Mouse (Mus musculus): ENCODE measurements around the gene Tubd1. TPM values are rescaled to one million over a fixed set of nuclear protein-coding genes. Genes with fewer than 3 reads are reported as not detected.

The Tubd1 gene
- polyA plus RNA-seq, 1 experiment from 2014 or later, result 11.0 TPM

GRCm38 (mm10) chr11:86580319-86581113 lies 35.7 kb downstream of the Tubd1 start:
- no peaks in the 10 kb centered on the region for H3K9me3 ChIP-seq (replicated peaks; ENCODE audit: control insufficient read depth, low read length)
- H3K4me2 ChIP-seq (ENCODE audit: low read length), result no peak overlapping the region
- H3K9ac ChIP-seq (ENCODE audit: low read length), result no peak overlapping the region
- no peak for ATAC-seq
- WGBS, result 87% methylated on average over 9 of the region's 9 CpGs
- peaks cover 10% of the 10 kb centered on the region; the same call in 1 of the 2 replicates for H3K36me3 ChIP-seq (ENCODE audit: control insufficient read depth, insufficient read depth, low read length)
- no peak for DNase-seq (ENCODE audit: low spot score)
- H3K4me3 ChIP-seq (ENCODE audit: low read depth, low read length), result no peak overlapping the region
- no peaks in the 10 kb centered on the region for H3K4me1 ChIP-seq (ENCODE audit: control insufficient read depth, insufficient read depth, low read length)
- no peaks in the 10 kb centered on the region for H3K27me3 ChIP-seq (replicated peaks; ENCODE audit: control insufficient read depth, insufficient read depth, low read length)
- no peak overlapping the region for H3K27ac ChIP-seq (ENCODE audit: low read depth, low read length)

- ATAC-seq (no peak), DNase-seq (ENCODE audit: low spot score) (no peak)
- Histone ChIP-seq H3K27me3 (replicated peaks; ENCODE audit: control insufficient read depth, insufficient read depth, low read length) (no peaks in the 10 kb centered on the region), H3K4me3 (ENCODE audit: low read depth, low read length) (no peak overlapping the region), H3K4me1 (ENCODE audit: control insufficient read depth, insufficient read depth, low read length) (no peaks in the 10 kb centered on the region), H3K9ac (ENCODE audit: low read length) (no peak overlapping the region), H3K9me3 (replicated peaks; ENCODE audit: control insufficient read depth, low read length) (no peaks in the 10 kb centered on the region), H3K4me2 (ENCODE audit: low read length) (no peak overlapping the region), H3K27ac (ENCODE audit: low read depth, low read length) (no peak overlapping the region), H3K36me3 (ENCODE audit: control insufficient read depth, insufficient read depth, low read length) (peaks cover 10% of the 10 kb centered on the region; the same call in 1 of the 2 replicates)
- 78% methylated on average over 11 of the region's 11 CpGs for WGBS
Observed at GRCm38 (mm10) chr11:86581250-86581753, 36.5 kb downstream of the Tubd1 start.

GRCm38 (mm10) chr11:86581943-86582542 lies 37.3 kb downstream of the Tubd1 start:
- WGBS, result 93% methylated on average over 12 of the region's 12 CpGs
- Histone ChIP-seq H3K9ac (ENCODE audit: low read length) (no peak overlapping the region), H3K4me1 (ENCODE audit: control insufficient read depth, insufficient read depth, low read length) (no peaks in the 10 kb centered on the region), H3K36me3 (ENCODE audit: control insufficient read depth, insufficient read depth, low read length) (peaks cover 10% of the 10 kb centered on the region; the same call in 1 of the 2 replicates), H3K27me3 (replicated peaks; ENCODE audit: control insufficient read depth, insufficient read depth, low read length) (no peaks in the 10 kb centered on the region), H3K9me3 (replicated peaks; ENCODE audit: control insufficient read depth, low read length) (no peaks in the 10 kb centered on the region), H3K4me2 (ENCODE audit: low read length) (no peak overlapping the region), H3K27ac (ENCODE audit: low read depth, low read length) (no peak overlapping the region), H3K4me3 (ENCODE audit: low read depth, low read length) (no peak overlapping the region)
- DNase-seq (ENCODE audit: low spot score) (no peak), ATAC-seq (no peak)

- H3K4me2 ChIP-seq (ENCODE audit: low read length), result no peak overlapping the region
- H3K4me3 ChIP-seq (ENCODE audit: low read depth, low read length), result no peak overlapping the region
- no peak overlapping the region for H3K27ac ChIP-seq (ENCODE audit: low read depth, low read length)
- no peaks in the 10 kb centered on the region for H3K27me3 ChIP-seq (replicated peaks; ENCODE audit: control insufficient read depth, insufficient read depth, low read length)
- no peaks in the 10 kb centered on the region for H3K9me3 ChIP-seq (replicated peaks; ENCODE audit: control insufficient read depth, low read length)
- DNase-seq (ENCODE audit: low spot score) (no peak), ATAC-seq (no peak)
- H3K4me1 ChIP-seq (ENCODE audit: control insufficient read depth, insufficient read depth, low read length), result no peaks in the 10 kb centered on the region
- 87% methylated on average over 7 of the region's 7 CpGs for WGBS
- no peak overlapping the region for H3K9ac ChIP-seq (ENCODE audit: low read length)
- peaks cover 10% of the 10 kb centered on the region; the same call in 1 of the 2 replicates for H3K36me3 ChIP-seq (ENCODE audit: control insufficient read depth, insufficient read depth, low read length)
Observed at GRCm38 (mm10) chr11:86582543-86583260, 37.9 kb downstream of the Tubd1 start.

GRCm38 (mm10) chr11:86583313-86583825 lies 38.6 kb downstream of the Tubd1 start:
- WGBS, result 89% methylated on average over 3 of the region's 3 CpGs
- no peaks in the 10 kb centered on the region for H3K27me3 ChIP-seq (replicated peaks; ENCODE audit: control insufficient read depth, insufficient read depth, low read length)
- H3K36me3 ChIP-seq (ENCODE audit: control insufficient read depth, insufficient read depth, low read length), result peaks cover 10% of the 10 kb centered on the region; the same call in 1 of the 2 replicates
- H3K27ac ChIP-seq (ENCODE audit: low read depth, low read length), result no peak overlapping the region
- no peaks in the 10 kb centered on the region for H3K9me3 ChIP-seq (replicated peaks; ENCODE audit: control insufficient read depth, low read length)
- no peak for ATAC-seq
- H3K9ac ChIP-seq (ENCODE audit: low read length), result no peak overlapping the region
- H3K4me2 ChIP-seq (ENCODE audit: low read length), result no peak overlapping the region
- no peaks in the 10 kb centered on the region for H3K4me1 ChIP-seq (ENCODE audit: control insufficient read depth, insufficient read depth, low read length)
- H3K4me3 ChIP-seq (ENCODE audit: low read depth, low read length), result no peak overlapping the region
- DNase-seq (ENCODE audit: low spot score), result no peak

- Histone ChIP-seq H3K9ac (ENCODE audit: low read length) (no peak overlapping the region), H3K9me3 (replicated peaks; ENCODE audit: control insufficient read depth, low read length) (no peaks in the 10 kb centered on the region), H3K4me1 (ENCODE audit: control insufficient read depth, insufficient read depth, low read length) (no peaks in the 10 kb centered on the region), H3K36me3 (ENCODE audit: control insufficient read depth, insufficient read depth, low read length) (peaks cover 10% of the 10 kb centered on the region; the same call in 1 of the 2 replicates), H3K4me3 (ENCODE audit: low read depth, low read length) (no peak overlapping the region), H3K27me3 (replicated peaks; ENCODE audit: control insufficient read depth, insufficient read depth, low read length) (no peaks in the 10 kb centered on the region), H3K4me2 (ENCODE audit: low read length) (no peak overlapping the region), H3K27ac (ENCODE audit: low read depth, low read length) (no peak overlapping the region)
- DNase-seq (ENCODE audit: low spot score) (no peak), ATAC-seq (no peak)
- whole genome bisulfite sequencing, result 87% methylated on average over 14 of the region's 14 CpGs
Observed at GRCm38 (mm10) chr11:86583990-86584897, 39.5 kb downstream of the Tubd1 start.

- Histone ChIP-seq H3K9ac (ENCODE audit: low read length) (no peak overlapping the region), H3K4me1 (ENCODE audit: control insufficient read depth, insufficient read depth, low read length) (no peaks in the 10 kb centered on the region)
- ATAC-seq, result no peak
Observed at GRCm38 (mm10) chr11:86584898-86585597, 40.3 kb downstream of the Tubd1 start.

More at GRCm38 (mm10) chr11:86584898-86585597, 40.3 kb downstream of the Tubd1 start:
- H3K27me3 ChIP-seq (replicated peaks; ENCODE audit: control insufficient read depth, insufficient read depth, low read length), result no peaks in the 10 kb centered on the region
- no peaks in the 10 kb centered on the region for H3K9me3 ChIP-seq (replicated peaks; ENCODE audit: control insufficient read depth, low read length)
- H3K4me2 ChIP-seq (ENCODE audit: low read length), result no peak overlapping the region
- DNase-seq (ENCODE audit: low spot score), result no peak
- no peak overlapping the region for H3K27ac ChIP-seq (ENCODE audit: low read depth, low read length)
- no peak overlapping the region for H3K4me3 ChIP-seq (ENCODE audit: low read depth, low read length)
- WGBS, result 62% methylated on average over 7 of the region's 7 CpGs
- peaks cover 10% of the 10 kb centered on the region; the same call in 1 of the 2 replicates for H3K36me3 ChIP-seq (ENCODE audit: control insufficient read depth, insufficient read depth, low read length)

Measured in forebrain, embryonic 14.5 days (tissue).